Mouse (Mus musculus) E14TG2a.4 (cell line): ENCODE measurements around the gene Tes.

ENCODE experiments used
- H3K27me3 ChIP-seq: 2 replicates; pipeline ENCODE4 v1.6.1; 2014; ENCODE audit warnings: low read length, control low read depth; ENCODE audit not compliant: insufficient read depth
- H3K36me3 ChIP-seq: 2 replicates; pipeline ENCODE4 v1.6.1; 2014; ENCODE audit warnings: low read length, control low read depth; ENCODE audit not compliant: insufficient read depth
- H3K4me1 ChIP-seq: replicated peaks from 2 replicates; pipeline ENCODE4 v1.6.1; 2014; ENCODE audit warnings: low read depth, low read length, control low read depth
- H3K4me3 ChIP-seq: replicated peaks from 2 replicates; pipeline ENCODE4 v1.5.1; 2014; ENCODE audit warnings: mild to moderate bottlenecking, low read length
- H3K9me3 ChIP-seq: 2 replicates; pipeline ENCODE4 v1.6.1; 2014; ENCODE audit warnings: low read length, control low read depth
- CTCF ChIP-seq: conservative IDR thresholded peaks from 2 replicates; pipeline ENCODE4 v1.5.1; 2014; ENCODE audit warnings: low read length
- NANOG ChIP-seq: IDR thresholded peaks from 2 replicates; pipeline ENCODE4 v1.6.1; 2014; ENCODE audit warnings: borderline replicate concordance, low read length, mixed read lengths
- POU5F1 ChIP-seq: IDR thresholded peaks from 2 replicates; pipeline ENCODE4 v1.6.1; 2014; ENCODE audit warnings: low read length, borderline replicate concordance

The Tes gene

GRCm38 (mm10) chr6:17064936-17065790 is at the start of gene Tes:
Gene Tes (plus strand): TSS chr6:17065149.
- TF ChIP-seq CTCF (no peak), POU5F1 (no peak), NANOG (no peak)
- no peaks in the 10 kb centered on the region for H3K36me3 ChIP-seq
- peaks cover 29% of the 10 kb centered on the region for H3K27me3 ChIP-seq
- H3K4me3 ChIP-seq = peak within 1 kb of the TSS; percentile 86
- peaks cover 16% of the 10 kb centered on the region for H3K4me1 ChIP-seq
- no peaks in the 10 kb centered on the region for H3K9me3 ChIP-seq

- Histone ChIP-seq H3K4me1 (no peaks in the 10 kb centered on the region), H3K9me3 (peaks cover 11% of the 10 kb centered on the region; the same call in 1 of the 2 replicates), H3K27me3 (no peaks in the 10 kb centered on the region), H3K36me3 (no peaks in the 10 kb centered on the region), H3K4me3 (no peak overlapping the region)
- no peak for TF ChIP-seq CTCF
- no peak for TF ChIP-seq NANOG
- no peak for TF ChIP-seq POU5F1
Measured at GRCm38 (mm10) chr6:17025886-17026285, 39.1 kb upstream of the Tes start.

- Histone ChIP-seq H3K4me3 (no peak overlapping the region), H3K9me3 (peaks cover 10% of the 10 kb centered on the region), H3K36me3 (no peaks in the 10 kb centered on the region), H3K4me1 (no peaks in the 10 kb centered on the region), H3K27me3 (no peaks in the 10 kb centered on the region)
- no peak for TF ChIP-seq NANOG
- TF ChIP-seq CTCF = peak; percentile 22; the same call in 1 of the 2 replicates
Measured at GRCm38 (mm10) chr6:17027572-17027971, 37.4 kb upstream of the Tes start.

- no peaks in the 10 kb centered on the region for H3K36me3 ChIP-seq
- peaks cover 12% of the 10 kb centered on the region for H3K9me3 ChIP-seq
- no peak overlapping the region for H3K4me3 ChIP-seq
- no peak for TF ChIP-seq NANOG
- TF ChIP-seq POU5F1 = no peak
- TF ChIP-seq CTCF = no peak
- no peaks in the 10 kb centered on the region for H3K4me1 ChIP-seq
- no peaks in the 10 kb centered on the region for H3K27me3 ChIP-seq
Measured at GRCm38 (mm10) chr6:17028809-17029208, 36.1 kb upstream of the Tes start.

GRCm38 (mm10) chr6:17032231-17032728 is 32.7 kb upstream of the Tes start:
- no peaks in the 10 kb centered on the region for H3K27me3 ChIP-seq
- H3K4me1 ChIP-seq = no peaks in the 10 kb centered on the region
- peaks cover 12% of the 10 kb centered on the region for H3K9me3 ChIP-seq
- no peaks in the 10 kb centered on the region for H3K36me3 ChIP-seq
- no peak overlapping the region for H3K4me3 ChIP-seq
- no peak for TF ChIP-seq NANOG
- no peak for TF ChIP-seq CTCF

- H3K4me3 ChIP-seq = no peak overlapping the region
- TF ChIP-seq NANOG (no peak), POU5F1 (no peak), CTCF (no peak)
- no peaks in the 10 kb centered on the region for H3K36me3 ChIP-seq
- peaks cover 12% of the 10 kb centered on the region for H3K9me3 ChIP-seq
- H3K27me3 ChIP-seq = no peaks in the 10 kb centered on the region
- no peaks in the 10 kb centered on the region for H3K4me1 ChIP-seq
Measured at GRCm38 (mm10) chr6:17034095-17034494, 30.9 kb upstream of the Tes start.

- Histone ChIP-seq H3K27me3 (no peaks in the 10 kb centered on the region), H3K4me1 (no peaks in the 10 kb centered on the region), H3K36me3 (no peaks in the 10 kb centered on the region), H3K9me3 (peaks cover 12% of the 10 kb centered on the region), H3K4me3 (no peak overlapping the region)
- TF ChIP-seq CTCF (no peak), NANOG (no peak), POU5F1 (no peak)
Measured at GRCm38 (mm10) chr6:17035228-17035627, 29.7 kb upstream of the Tes start.

- H3K4me3 ChIP-seq = no peak overlapping the region
- H3K9me3 ChIP-seq = no peaks in the 10 kb centered on the region
- H3K27me3 ChIP-seq = no peaks in the 10 kb centered on the region
- no peaks in the 10 kb centered on the region for H3K4me1 ChIP-seq
- TF ChIP-seq NANOG (no peak), POU5F1 (no peak), CTCF (no peak)
- no peaks in the 10 kb centered on the region for H3K36me3 ChIP-seq
Measured at GRCm38 (mm10) chr6:17051432-17052025, 13.4 kb upstream of the Tes start.
